8 mouse cellular contexts compared by ENCODE assay signal in the genomic region with DNA sequence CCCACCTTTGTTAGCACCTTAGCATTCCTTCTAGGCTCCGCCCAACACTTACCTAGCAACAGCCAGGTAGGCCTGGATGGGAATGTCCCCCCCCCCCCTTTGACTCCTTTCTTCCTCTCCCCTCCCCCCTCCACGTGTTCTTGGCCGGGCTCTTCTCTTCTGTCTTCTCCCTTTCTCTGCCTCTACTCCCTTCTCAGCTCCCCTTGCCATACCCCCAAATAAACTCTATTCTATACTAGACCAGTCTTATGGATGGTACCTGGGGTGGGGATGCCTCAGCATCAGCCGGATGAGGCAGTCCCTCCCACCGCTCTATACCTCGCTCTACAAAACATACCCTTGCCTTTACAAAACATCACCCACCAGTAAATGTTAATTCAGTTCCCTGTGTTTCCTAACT. TPM values are rescaled to one million over a fixed set of nuclear protein-coding genes. Genes with fewer than 3 reads are reported as not detected.
DNase-seq lines count a peak whose midpoint lies in the region; ATAC-seq and TF ChIP-seq lines count a peak whose summit lies in the region.

No protein-coding gene starts in this region.

- TF ChIP-seq POLR2A in CH12.LX (IDR thresholded peaks at IDR 0.05; ENCODE audit: low read depth, low read length) = no peak

- dilution Hi-C loops in CH12.LX (cut with MboI; ENCODE audit: extremely low pct_ligation_motif_present, extremely low pct_unique_long_range_greater_than_20kb, low sequenced_read_pairs) = no loop called here

- WGBS in forebrain, embryonic 14.5 days = 6% methylated on average over 6 of the region's 6 CpGs
- 20% methylated on average over 6 of the region's 6 CpGs for whole genome bisulfite sequencing in liver, embryonic 16.5 days (ENCODE audit: insufficient replicate concordance)

- TF ChIP-seq EP300 in CH12.LX (IDR thresholded peaks at IDR 0.05; ENCODE audit: low read length) = no peak

- in situ Hi-C loops in CH12.LX (cut with MboI; ENCODE audit: low pct_ligation_motif_present, low pct_unique_long_range_greater_than_20kb, low sequenced_read_pairs) = no loop called here

- no peak for TF ChIP-seq RAD21 in CH12.LX (IDR thresholded peaks at IDR 0.05; ENCODE audit: low read depth, low read length)

- H3K27ac ChIP-seq in CH12.LX (ENCODE audit: insufficient read depth, low read depth) = no peak overlapping the region
- H3K27ac ChIP-seq in forebrain, embryonic 14.5 days (ENCODE audit: low read depth, low read length) = no peak overlapping the region
- no peak overlapping the region for H3K27ac ChIP-seq in liver, embryonic 16.5 days (ENCODE audit: low read length)

- peak; percentile 10 to 19 for DNase-seq in cerebellum, postnatal 10 days
- peak; percentile 15 for DNase-seq in CH12.LX (ENCODE audit: extremely low read depth)
- no peak for DNase-seq in forebrain, embryonic 14.5 days (ENCODE audit: low spot score)
- DNase-seq in frontal cortex, postnatal 36 days (ENCODE audit: low spot score in 2 of 2) = no peak
- no peak for DNase-seq in layer of hippocampus, adult 8-10 months (ENCODE audit: low spot score in 2 of 2)
- no peak for DNase-seq in gastrocnemius, postnatal 36 days

- peaks cover 0 to 14% of the 10 kb centered on the region in 2 experiments; a peak in 1 of 4 replicates for H3K4me1 ChIP-seq in CH12.LX (ENCODE audit: control insufficient read depth in 1 of 2, insufficient read depth in 2 of 2)
- peaks cover 8% of the 10 kb centered on the region for H3K4me1 ChIP-seq in forebrain, embryonic 14.5 days (ENCODE audit: control insufficient read depth, insufficient read depth, low read length)
- peaks cover 10% of the 10 kb centered on the region for H3K4me1 ChIP-seq in liver, embryonic 16.5 days (ENCODE audit: control insufficient read depth, low read depth, low read length)

- no peaks in the 10 kb centered on the region for H3K9me3 ChIP-seq in CH12.LX (replicated peaks; ENCODE audit: low read length)
- H3K9me3 ChIP-seq in forebrain, embryonic 14.5 days (replicated peaks; ENCODE audit: control insufficient read depth, low read length) = no peaks in the 10 kb centered on the region
- no peaks in the 10 kb centered on the region for H3K9me3 ChIP-seq in liver, embryonic 16.5 days (replicated peaks; ENCODE audit: control insufficient read depth, low read length)

- ATAC-seq in cerebellum, adult (ENCODE audit: insufficient number of reproducible peaks, low FRiP score, low TSS enrichment) = no peak
- ATAC-seq in forebrain, embryonic 14.5 days = no peak
- ATAC-seq in liver, embryonic 16.5 days (ENCODE audit: low read depth) = no peak

- peak overlapping the region; percentile 92 for H3K4me2 ChIP-seq in CH12.LX (ENCODE audit: insufficient read depth, low read depth, poor library complexity, severe bottlenecking)
- H3K4me2 ChIP-seq in forebrain, embryonic 14.5 days (ENCODE audit: low read length) = peak overlapping the region; percentile 74
- peak overlapping the region; percentile 98 for H3K4me2 ChIP-seq in liver, embryonic 16.5 days (ENCODE audit: low read depth, low read length)

- intact Hi-C loops in gastrocnemius, postnatal 36 days (cut with DNase I) = no loop called here

- H3K79me2 ChIP-seq in CH12.LX (replicated peaks; ENCODE audit: control insufficient read depth, extremely low read depth, insufficient read depth, poor library complexity, severe bottlenecking) = peaks cover 20% of the 10 kb centered on the region

- peaks cover 2% of the 10 kb centered on the region for H3K27me3 ChIP-seq in CH12.LX (replicated peaks)
- H3K27me3 ChIP-seq in forebrain, embryonic 14.5 days (replicated peaks; ENCODE audit: control insufficient read depth, insufficient read depth, low read length) = no peaks in the 10 kb centered on the region
- no peaks in the 10 kb centered on the region for H3K27me3 ChIP-seq in liver, embryonic 16.5 days (ENCODE audit: control insufficient read depth, insufficient read depth, low read depth, low read length)

- H3K9ac ChIP-seq in CH12.LX (ENCODE audit: insufficient read depth, low read depth) = peak overlapping the region; percentile 77
- peak overlapping the region; percentile 97; the same call in 1 of the 2 replicates for H3K9ac ChIP-seq in forebrain, embryonic 14.5 days (ENCODE audit: low read length)
- H3K9ac ChIP-seq in liver, embryonic 16.5 days (ENCODE audit: low read depth, low read length) = no peak overlapping the region; the same call in 1 of the 2 replicates

- peak overlapping the region; percentile 40 to 99 (median 86) for H3K4me3 ChIP-seq in CH12.LX (replicated peaks in 1 of 3; ENCODE audit: low read depth in 2 of 3, low read length in 2 of 3, poor library complexity in 1 of 3)
- peak overlapping the region; percentile 87 for H3K4me3 ChIP-seq in forebrain, embryonic 14.5 days (ENCODE audit: low read depth, low read length)
- peak overlapping the region; percentile 94 for H3K4me3 ChIP-seq in liver, embryonic 16.5 days (ENCODE audit: low read depth, low read length)

- H3K36me3 ChIP-seq in CH12.LX (replicated peaks in 1 of 2; ENCODE audit: control insufficient read depth in 1 of 2, insufficient read depth in 1 of 2, low read length in 1 of 2) = peaks cover 0 to under 1% of the 10 kb centered on the region in 2 experiments
- H3K36me3 ChIP-seq in forebrain, embryonic 14.5 days (ENCODE audit: control insufficient read depth, insufficient read depth, low read length) = no peaks in the 10 kb centered on the region
- no peaks in the 10 kb centered on the region for H3K36me3 ChIP-seq in liver, embryonic 16.5 days (ENCODE audit: control insufficient read depth, insufficient read depth)

- TF ChIP-seq CTCF in CH12.LX (conservative IDR thresholded peaks at IDR 0.05 in 1 of 2, IDR thresholded peaks at IDR 0.05 in 1 of 2; ENCODE audit: low read depth in 2 of 2, low read length in 2 of 2) = no peak

TF ChIP-seq in CH12.LX, 34 proteins besides CTCF, POLR2A, EP300 and RAD21:
- TF ChIP-seq MAZ (IDR thresholded peaks at IDR 0.05; ENCODE audit: low read depth, low read length) (peak; percentile 65; the same call in 1 of the 2 replicates), RCOR1 (conservative IDR thresholded peaks at IDR 0.05; ENCODE audit: low read depth, low read length) (no peak), CHD1 (IDR thresholded peaks at IDR 0.05; ENCODE audit: low read depth, low read length) (no peak), UBTF (IDR thresholded peaks at IDR 0.05; ENCODE audit: low read depth, low read length) (no peak), MXI1 (IDR thresholded peaks at IDR 0.05; ENCODE audit: low read depth, low read length) (peak; percentile 68), ZNF384 (IDR thresholded peaks at IDR 0.05; ENCODE audit: low read depth, low read length) (no peak), MAX (IDR thresholded peaks at IDR 0.05; ENCODE audit: low read length) (0 out of 2 replicates have a peak, but pooled peaks have one; percentile 16), CHD2 (IDR thresholded peaks at IDR 0.05; ENCODE audit: low read length) (peak; percentile 41; the same call in 1 of the 2 replicates)

RNA-seq across cellular contexts. Expression of gene Sltm, which starts 1.0 kb away (rescaled TPM):
- total RNA-seq in CH12.LX (2012; rRNA removed) = 37.6 and 42.5 TPM in 2 replicates
- 42.4 and 47.7 TPM in 2 replicates for total RNA-seq in CH12.LX (2014; rRNA removed)
- 94.5 and 104 TPM in 2 replicates for polyA plus RNA-seq in CH12.LX (2012; ENCODE audit: insufficient read length, low read depth)
- 50.7 and 54.6 TPM in 2 replicates for polyA plus RNA-seq in forebrain, embryonic 14.5 days (2014; fragmentation: Nextera tagmentation; extraction: Ambion mirVana)
- 14.9 and 16.1 TPM in 2 replicates for polyA plus RNA-seq in liver, embryonic 16.5 days (2015; fragmentation: Nextera tagmentation; extraction: Ambion mirVana)
- 10 to 100 TPM; 48.5 to 60.9 (median 55.9) TPM for total RNA-seq in layer of hippocampus, adult 8-10 months (2022)
- 10 to 100 TPM; 14.0 to 15.7 TPM for total RNA-seq in gastrocnemius, postnatal 36 days (2021)

RNA-seq across cellular contexts. Expression of gene Rnf111, which starts 38.1 kb away (rescaled TPM):
- total RNA-seq in CH12.LX (2012; rRNA removed) (10.4 and 10.8 TPM in 2 replicates), CH12.LX (2014; rRNA removed) (11.8 and 12.2 TPM in 2 replicates)
- polyA plus RNA-seq in CH12.LX (2012; ENCODE audit: insufficient read length, low read depth) = 15.3 and 17.6 TPM in 2 replicates
- 26.3 and 30.0 TPM in 2 replicates for polyA plus RNA-seq in forebrain, embryonic 14.5 days (2014; fragmentation: Nextera tagmentation; extraction: Ambion mirVana)
- polyA plus RNA-seq in liver, embryonic 16.5 days (2015; fragmentation: Nextera tagmentation; extraction: Ambion mirVana) = 6.9 and 7.9 TPM in 2 replicates
- total RNA-seq in layer of hippocampus, adult 8-10 months (2022) = 10 to 100 TPM; 39.2 to 46.8 (median 40.2) TPM
- total RNA-seq in gastrocnemius, postnatal 36 days (2021) = 10 to 100 TPM; 12.2 to 12.7 TPM

Comparison
In these comparisons a context has a peak if more than half of its experiments do, and no peak if none do; other contexts are left out.
1. DNase-seq: peak in cerebellum, postnatal 10 days (2 of 2) and CH12.LX (single experiment); none in forebrain, embryonic 14.5 days (single experiment), frontal cortex, postnatal 36 days (0 of 2), layer of hippocampus, adult 8-10 months (0 of 2) and gastrocnemius, postnatal 36 days (0 of 2).
2. Peak in every context shown above with its lines, with median percentiles within 50 percentile points of each other: H3K4me2 ChIP-seq and H3K4me3 ChIP-seq.